Comparison of ENCODE assay signal across 16 mouse cellular contexts in genomic region chr9:31999760-32000159, GRCm38 (mm10).
DNase-seq lines count a peak whose midpoint lies in the region; ATAC-seq and TF ChIP-seq lines count a peak whose summit lies in the region.
"Had no signal": no experiment of that assay in that cellular context is flagged by ENCODE, and none has a peak within 500 bp of the region (broad histone marks: within the 10 kb centered on the region; RNA-seq: fewer than 3 reads in every experiment).

No protein-coding gene starts in this region.

- TF ChIP-seq CTCF in gastrocnemius, adult 2 months (IDR thresholded peaks at IDR 0.05), result no peak
- no peak for TF ChIP-seq CTCF in liver, adult 2 months (IDR thresholded peaks at IDR 0.05; ENCODE audit: low read depth, low read length)

- peaks cover 40% of the 10 kb centered on the region for H3K4me1 ChIP-seq in liver, adult 2 months (ENCODE audit: control insufficient read depth, insufficient read depth, low read length)

- H3K4me3 ChIP-seq in gastrocnemius, adult 2 months, result no peak overlapping the region
- no peak overlapping the region for H3K4me3 ChIP-seq in liver, adult 2 months (ENCODE audit: insufficient read depth, low read depth, low read length)
- H3K4me3 ChIP-seq: embryonic facial prominence, embryonic 12.5 days; heart, adult 2 months; hindbrain, embryonic 15.5 days; limb, embryonic 12.5 days; lung, embryonic 15.5 days; midbrain, embryonic 15.5 days had no signal

- peak; percentile 43 for DNase-seq in gastrocnemius, adult 2 months
- no peak for DNase-seq in gastrocnemius, postnatal 10 days
- peak; percentile 83 for DNase-seq in liver, adult 2 months (ENCODE audit: extremely low read depth, low read depth, low spot score)
- no peak for DNase-seq in liver
- peak; percentile 56 for DNase-seq in fat pad, adult 2 months (ENCODE audit: extremely low read depth, low read depth, low spot score)
- no peak for DNase-seq in frontal cortex, postnatal 14 days (ENCODE audit: low spot score in 2 of 2)
- no peak for DNase-seq in testis, postnatal 14 days (ENCODE audit: low spot score)
- DNase-seq: cerebellum, adult 18-20 months had no signal

- H3K27me3 ChIP-seq in liver, adult 2 months (ENCODE audit: control insufficient read depth, insufficient read depth, low read length), result no peaks in the 10 kb centered on the region
- H3K27me3 ChIP-seq: embryonic facial prominence, embryonic 12.5 days; hindbrain, embryonic 15.5 days; limb, embryonic 12.5 days; lung, embryonic 15.5 days; midbrain, embryonic 15.5 days had no signal

- intact Hi-C loops in gastrocnemius, adult 2 months (cut with DNase I), result no loop called here

- no peak overlapping the region for H3K27ac ChIP-seq in gastrocnemius, adult 2 months
- peak overlapping the region; percentile 91 for H3K27ac ChIP-seq in liver, adult 2 months (replicated peaks; ENCODE audit: insufficient read depth, low read depth, low read length)
- H3K27ac ChIP-seq: embryonic facial prominence, embryonic 12.5 days; heart, adult 2 months; hindbrain, embryonic 15.5 days; limb, embryonic 12.5 days; lung, embryonic 15.5 days; midbrain, embryonic 15.5 days had no signal

- ATAC-seq in megakaryocyte, adult 5-6 weeks (ENCODE audit: poor library complexity, severe bottlenecking), result peak; percentile 79
- ATAC-seq: midbrain, embryonic 15.5 days had no signal

- no peak overlapping the region; the same call in 1 of the 2 replicates for H3K9ac ChIP-seq in liver, adult 2 months (ENCODE audit: low read depth, low read length)
- H3K9ac ChIP-seq: embryonic facial prominence, embryonic 12.5 days; hindbrain, embryonic 15.5 days; limb, embryonic 12.5 days; lung, embryonic 15.5 days; midbrain, embryonic 15.5 days had no signal

- peaks cover 5% of the 10 kb centered on the region; the same call in 1 of the 2 replicates for H3K79me2 ChIP-seq in liver, adult 2 months (ENCODE audit: control insufficient read depth, insufficient read depth, low read length)

- H3K36me3 ChIP-seq in liver, adult 2 months (ENCODE audit: control insufficient read depth, insufficient read depth, low read length), result no peaks in the 10 kb centered on the region
- H3K36me3 ChIP-seq: embryonic facial prominence, embryonic 12.5 days; G1E; hindbrain, embryonic 15.5 days; limb, embryonic 12.5 days; lung, embryonic 15.5 days; midbrain, embryonic 15.5 days had no signal

- no peak for TF ChIP-seq POLR2A in liver, adult 2 months (IDR thresholded peaks at IDR 0.05; ENCODE audit: extremely low read depth, insufficient read depth, low read length)

- 12% methylated on average over 1 of the region's 1 CpGs for WGBS in liver, adult 2 months

Comparison
In these comparisons a context has a peak if more than half of its experiments do, and no peak if none do; other contexts are left out.
1. DNase-seq: peak in gastrocnemius, adult 2 months (single experiment), liver, adult 2 months (single experiment) and fat pad, adult 2 months (single experiment); none in gastrocnemius, postnatal 10 days (single experiment), liver (single experiment), frontal cortex, postnatal 14 days (0 of 2) and testis, postnatal 14 days (single experiment).